Mouse (Mus musculus): ENCODE data around the gene Cmtm8. TPM values are rescaled to one million over a fixed set of nuclear protein-coding genes. Genes with fewer than 3 reads are reported as not detected.
A peak's percentile ranks its signal among the peaks of the same experiment; 100 is the strongest.

Gene Cmtm8
- total RNA-seq, 1 experiment, result 1.8 TPM

GRCm38 (mm10) chr9:114798845-114799244, 45.1 kb downstream of the Cmtm8 start:
- no peak for DNase-seq (ENCODE audit: low read depth, low spot score)
- Histone ChIP-seq H3K9me3 (ENCODE audit: control insufficient read depth, insufficient read depth, low read depth, low read length) (no peaks in the 10 kb centered on the region), H3K9ac (ENCODE audit: insufficient read depth, low read depth, low read length, poor library complexity, severe bottlenecking) (no peak overlapping the region), H3K36me3 (ENCODE audit: control insufficient read depth, insufficient read depth, low read length, poor library complexity, severe bottlenecking) (no peaks in the 10 kb centered on the region), H3K4me1 (ENCODE audit: control insufficient read depth in 2 of 2, insufficient read depth in 2 of 2, low read length in 2 of 2, poor library complexity in 1 of 2) (peaks cover 2 to 4% of the 10 kb centered on the region in 2 experiments; a peak in 2 of 4 replicates), H3K27ac (ENCODE audit: insufficient read depth, low read depth, low read length, poor library complexity, severe bottlenecking) (no peak overlapping the region), H3K4me3 (ENCODE audit: insufficient read depth in 1 of 2, low read depth in 1 of 2, low read length in 2 of 2, poor library complexity in 1 of 2, severe bottlenecking in 1 of 2) (no peak overlapping the region)
- TF ChIP-seq ZC3H11A (IDR thresholded peaks at IDR 0.05; ENCODE audit: borderline replicate concordance, low read depth, low read length) (no peak), ZNF384 (IDR thresholded peaks at IDR 0.05; ENCODE audit: low read depth, low read length) (no peak), CHD2 (IDR thresholded peaks at IDR 0.05; ENCODE audit: low read depth, low read length) (no peak), MAFK (IDR thresholded peaks at IDR 0.05; ENCODE audit: insufficient read depth, low read depth, low read length) (no peak), HCFC1 (IDR thresholded peaks at IDR 0.05; ENCODE audit: borderline replicate concordance, insufficient read depth, low read length) (no peak)
- in situ Hi-C loops (cut with MboI; ENCODE audit: low sequenced_read_pairs in 2 of 2, unreplicated experiment in 2 of 2), result no loop called here

GRCm38 (mm10) chr9:114797329-114798004, 46.5 kb downstream of the Cmtm8 start:
- in situ Hi-C loops (cut with MboI; ENCODE audit: low sequenced_read_pairs in 2 of 2, unreplicated experiment in 2 of 2), result no loop called here
- H3K4me3 ChIP-seq (ENCODE audit: insufficient read depth in 1 of 2, low read depth in 1 of 2, low read length in 2 of 2, poor library complexity in 1 of 2, severe bottlenecking in 1 of 2), result no peak overlapping the region
- DNase-seq (ENCODE audit: low read depth, low spot score), result peak; percentile 63
- H3K36me3 ChIP-seq (ENCODE audit: control insufficient read depth, insufficient read depth, low read length, poor library complexity, severe bottlenecking), result no peaks in the 10 kb centered on the region
- H3K27ac ChIP-seq (ENCODE audit: insufficient read depth, low read depth, low read length, poor library complexity, severe bottlenecking), result no peak overlapping the region
- H3K9ac ChIP-seq (ENCODE audit: insufficient read depth, low read depth, low read length, poor library complexity, severe bottlenecking), result no peak overlapping the region
- peaks cover 2 to 4% of the 10 kb centered on the region in 2 experiments; a peak in 2 of 4 replicates for H3K4me1 ChIP-seq (ENCODE audit: control insufficient read depth in 2 of 2, insufficient read depth in 2 of 2, low read length in 2 of 2, poor library complexity in 1 of 2)
- TF ChIP-seq HCFC1 (IDR thresholded peaks at IDR 0.05; ENCODE audit: borderline replicate concordance, insufficient read depth, low read length), result no peak
- TF ChIP-seq ZC3H11A (IDR thresholded peaks at IDR 0.05; ENCODE audit: borderline replicate concordance, low read depth, low read length), result peak; percentile 77
- TF ChIP-seq ZNF384 (IDR thresholded peaks at IDR 0.05; ENCODE audit: low read depth, low read length), result no peak
- no peaks in the 10 kb centered on the region for H3K9me3 ChIP-seq (ENCODE audit: control insufficient read depth, insufficient read depth, low read depth, low read length)

GRCm38 (mm10) chr9:114796473-114797050, 47.4 kb downstream of the Cmtm8 start:
- peaks cover 2 to 8% of the 10 kb centered on the region in 2 experiments; a peak in 2 of 4 replicates for H3K4me1 ChIP-seq (ENCODE audit: control insufficient read depth in 2 of 2, insufficient read depth in 2 of 2, low read length in 2 of 2, poor library complexity in 1 of 2)
- no peak for DNase-seq (ENCODE audit: low read depth, low spot score)
- H3K27ac ChIP-seq (ENCODE audit: insufficient read depth, low read depth, low read length, poor library complexity, severe bottlenecking), result no peak overlapping the region
- no peaks in the 10 kb centered on the region for H3K9me3 ChIP-seq (ENCODE audit: control insufficient read depth, insufficient read depth, low read depth, low read length)
- H3K4me3 ChIP-seq (ENCODE audit: insufficient read depth in 1 of 2, low read depth in 1 of 2, low read length in 2 of 2, poor library complexity in 1 of 2, severe bottlenecking in 1 of 2), result no peak overlapping the region
- no peaks in the 10 kb centered on the region for H3K36me3 ChIP-seq (ENCODE audit: control insufficient read depth, insufficient read depth, low read length, poor library complexity, severe bottlenecking)
- H3K9ac ChIP-seq (ENCODE audit: insufficient read depth, low read depth, low read length, poor library complexity, severe bottlenecking), result no peak overlapping the region
- in situ Hi-C loops (cut with MboI; ENCODE audit: low sequenced_read_pairs in 2 of 2, unreplicated experiment in 2 of 2), result no loop called here
- TF ChIP-seq CHD2 (IDR thresholded peaks at IDR 0.05; ENCODE audit: low read depth, low read length) (no peak), MAFK (IDR thresholded peaks at IDR 0.05; ENCODE audit: insufficient read depth, low read depth, low read length) (no peak), HCFC1 (IDR thresholded peaks at IDR 0.05; ENCODE audit: borderline replicate concordance, insufficient read depth, low read length) (no peak), ZNF384 (IDR thresholded peaks at IDR 0.05; ENCODE audit: low read depth, low read length) (no peak), ZC3H11A (IDR thresholded peaks at IDR 0.05; ENCODE audit: borderline replicate concordance, low read depth, low read length) (no peak)

GRCm38 (mm10) chr9:114794491-114794890, 49.5 kb downstream of the Cmtm8 start:
- TF ChIP-seq ZNF384 (IDR thresholded peaks at IDR 0.05; ENCODE audit: low read depth, low read length) (peak; percentile 71), MAFK (IDR thresholded peaks at IDR 0.05; ENCODE audit: insufficient read depth, low read depth, low read length) (no peak), HCFC1 (IDR thresholded peaks at IDR 0.05; ENCODE audit: borderline replicate concordance, insufficient read depth, low read length) (no peak), CHD2 (IDR thresholded peaks at IDR 0.05; ENCODE audit: low read depth, low read length) (no peak), ZC3H11A (IDR thresholded peaks at IDR 0.05; ENCODE audit: borderline replicate concordance, low read depth, low read length) (no peak)
- H3K4me1 ChIP-seq (ENCODE audit: control insufficient read depth in 2 of 2, insufficient read depth in 2 of 2, low read length in 2 of 2, poor library complexity in 1 of 2), result peaks cover 0 to 8% of the 10 kb centered on the region in 2 experiments; a peak in 1 of 4 replicates
- in situ Hi-C loops (cut with MboI; ENCODE audit: low sequenced_read_pairs in 2 of 2, unreplicated experiment in 2 of 2), result no loop called here
- no peak overlapping the region for H3K9ac ChIP-seq (ENCODE audit: insufficient read depth, low read depth, low read length, poor library complexity, severe bottlenecking)
- DNase-seq (ENCODE audit: low read depth, low spot score), result no peak
- no peaks in the 10 kb centered on the region for H3K9me3 ChIP-seq (ENCODE audit: control insufficient read depth, insufficient read depth, low read depth, low read length)
- no peak overlapping the region for H3K4me3 ChIP-seq (ENCODE audit: insufficient read depth in 1 of 2, low read depth in 1 of 2, low read length in 2 of 2, poor library complexity in 1 of 2, severe bottlenecking in 1 of 2)
- H3K27ac ChIP-seq (ENCODE audit: insufficient read depth, low read depth, low read length, poor library complexity, severe bottlenecking), result no peak overlapping the region
- H3K36me3 ChIP-seq (ENCODE audit: control insufficient read depth, insufficient read depth, low read length, poor library complexity, severe bottlenecking), result no peaks in the 10 kb centered on the region

Measured in ES-E14 (cell line).